ENCODE assay signal across 8 mouse cellular contexts in the genomic region with DNA sequence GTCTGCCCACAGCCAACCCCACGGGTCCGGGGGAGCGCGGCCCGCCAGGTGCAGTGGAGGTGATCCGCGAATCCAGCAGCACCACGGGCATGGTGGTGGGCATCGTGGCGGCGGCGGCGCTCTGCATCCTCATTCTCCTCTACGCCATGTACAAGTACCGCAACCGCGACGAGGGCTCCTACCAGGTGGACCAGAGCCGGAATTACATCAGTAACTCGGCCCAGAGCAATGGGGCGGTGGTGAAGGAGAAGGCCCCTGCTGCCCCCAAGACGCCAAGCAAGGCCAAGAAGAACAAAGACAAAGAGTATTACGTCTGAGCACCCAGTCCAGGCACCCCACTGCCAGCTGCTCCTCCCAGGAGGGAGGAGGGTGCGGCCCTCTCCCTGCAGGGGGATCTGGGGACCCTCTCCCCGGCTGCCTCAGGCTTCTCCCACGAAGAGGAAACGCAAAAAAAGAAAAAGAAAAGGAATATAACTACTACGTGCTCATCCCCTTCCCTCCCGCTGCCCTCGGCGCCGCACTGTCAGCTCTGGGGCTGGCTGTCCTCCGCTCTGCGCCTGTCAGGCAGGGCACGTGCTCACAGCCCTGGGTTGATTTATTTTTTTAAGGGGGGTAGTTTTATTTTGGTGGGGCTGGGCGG. TPM values are rescaled to one million over a fixed set of nuclear protein-coding genes. Genes with fewer than 3 reads are reported as not detected.
DNase-seq lines count a peak whose midpoint lies in the region; ATAC-seq and TF ChIP-seq lines count a peak whose summit lies in the region.

No protein-coding gene starts in this region.

- DNase-seq in embryonic facial prominence, embryonic 14.5 days (ENCODE audit: low spot score) = no peak
- DNase-seq in liver, embryonic 14.5 days (ENCODE audit: low read depth in 3 of 3, low spot score in 3 of 3) = no peak
- DNase-seq in cerebellum, adult 9-11 months = no peak
- DNase-seq in thymus, adult 2 months = no peak

- H3K9me3 ChIP-seq in megakaryocyte, embryonic 14.5 days = no peaks in the 10 kb centered on the region
- H3K9me3 ChIP-seq in embryonic facial prominence, embryonic 14.5 days (ENCODE audit: control insufficient read depth, low read length) = no peaks in the 10 kb centered on the region
- H3K9me3 ChIP-seq in hindbrain, embryonic 13.5 days = no peaks in the 10 kb centered on the region
- H3K9me3 ChIP-seq in liver, embryonic 14.5 days (ENCODE audit: control insufficient read depth, low read length) = no peaks in the 10 kb centered on the region

- TF ChIP-seq POLR2A in olfactory bulb, adult 2 months (IDR thresholded peaks at IDR 0.05; ENCODE audit: insufficient read depth, low read depth, low read length) = no peak
- no peak for TF ChIP-seq POLR2A in thymus, adult 2 months (IDR thresholded peaks at IDR 0.05; ENCODE audit: control insufficient read depth, extremely low read depth, insufficient read depth, low read length, poor library complexity)

- H3K27ac ChIP-seq in embryonic facial prominence, embryonic 14.5 days (replicated peaks; ENCODE audit: low read depth, low read length) = no peak overlapping the region
- peak overlapping the region; percentile 88 for H3K27ac ChIP-seq in hindbrain, embryonic 13.5 days
- no peak overlapping the region for H3K27ac ChIP-seq in liver, embryonic 14.5 days
- peak overlapping the region; percentile 82 for H3K27ac ChIP-seq in olfactory bulb, adult 2 months (ENCODE audit: insufficient read depth, low read depth, low read length)
- H3K27ac ChIP-seq in thymus, adult 2 months (ENCODE audit: control insufficient read depth, insufficient read depth, low read length) = no peak overlapping the region

- peaks cover 19% of the 10 kb centered on the region for H3K4me1 ChIP-seq in megakaryocyte, embryonic 14.5 days
- H3K4me1 ChIP-seq in embryonic facial prominence, embryonic 14.5 days (ENCODE audit: control insufficient read depth, insufficient read depth, low read length) = peaks cover 8% of the 10 kb centered on the region; the same call in 1 of the 2 replicates
- peaks cover 73% of the 10 kb centered on the region for H3K4me1 ChIP-seq in hindbrain, embryonic 13.5 days (replicated peaks)
- 0 out of 4 replicates have a peak, but pooled peaks cover 0 to 1% of the 10 kb centered on the region in 2 experiments for H3K4me1 ChIP-seq in liver, embryonic 14.5 days (replicated peaks; ENCODE audit: control insufficient read depth in 2 of 2, insufficient read depth in 2 of 2, low read length in 1 of 2)
- H3K4me1 ChIP-seq in olfactory bulb, adult 2 months (ENCODE audit: control insufficient read depth, insufficient read depth, low read length) = peaks cover 78% of the 10 kb centered on the region
- peaks cover 3% of the 10 kb centered on the region; the same call in 1 of the 2 replicates for H3K4me1 ChIP-seq in thymus, adult 2 months (replicated peaks; ENCODE audit: control insufficient read depth, insufficient read depth, low read length)

- H3K36me3 ChIP-seq in megakaryocyte, embryonic 14.5 days (replicated peaks; ENCODE audit: low read length) = no peaks in the 10 kb centered on the region
- H3K36me3 ChIP-seq in embryonic facial prominence, embryonic 14.5 days (ENCODE audit: control insufficient read depth, insufficient read depth, low read length) = no peaks in the 10 kb centered on the region
- H3K36me3 ChIP-seq in hindbrain, embryonic 13.5 days = peaks cover 15% of the 10 kb centered on the region
- no peaks in the 10 kb centered on the region for H3K36me3 ChIP-seq in liver, embryonic 14.5 days (replicated peaks; ENCODE audit: control insufficient read depth, insufficient read depth, low read depth)
- H3K36me3 ChIP-seq in thymus, adult 2 months (ENCODE audit: control insufficient read depth, insufficient read depth, low read length) = no peaks in the 10 kb centered on the region

- whole genome bisulfite sequencing in embryonic facial prominence, embryonic 14.5 days = 2% methylated on average over 32 of the region's 36 CpGs
- WGBS in hindbrain, embryonic 13.5 days = 1% methylated on average over 25 of the region's 36 CpGs
- WGBS in liver, embryonic 14.5 days (ENCODE audit: insufficient replicate concordance) = 2% methylated on average over 35 of the region's 36 CpGs
- 12% methylated on average over 36 of the region's 36 CpGs for WGBS in olfactory bulb, adult 2 months
- 2% methylated on average over 36 of the region's 36 CpGs for WGBS in thymus, adult 2 months

- H3K4me2 ChIP-seq in embryonic facial prominence, embryonic 14.5 days (ENCODE audit: low read depth, low read length) = peak overlapping the region; percentile 87
- H3K4me2 ChIP-seq in hindbrain, embryonic 13.5 days = peak overlapping the region; percentile 64
- H3K4me2 ChIP-seq in liver, embryonic 14.5 days (ENCODE audit: low read depth) = peak overlapping the region; percentile 45

- peaks cover 96% of the 10 kb centered on the region for H3K27me3 ChIP-seq in megakaryocyte, embryonic 14.5 days (replicated peaks)
- peaks cover 49% of the 10 kb centered on the region for H3K27me3 ChIP-seq in embryonic facial prominence, embryonic 14.5 days (replicated peaks; ENCODE audit: control insufficient read depth, insufficient read depth, low read length)
- H3K27me3 ChIP-seq in hindbrain, embryonic 13.5 days = no peaks in the 10 kb centered on the region
- peaks cover 45% of the 10 kb centered on the region for H3K27me3 ChIP-seq in liver, embryonic 14.5 days (ENCODE audit: control insufficient read depth, insufficient read depth, low read length)
- H3K27me3 ChIP-seq in thymus, adult 2 months (ENCODE audit: control insufficient read depth, insufficient read depth, low read length) = peaks cover 12% of the 10 kb centered on the region

- no peak for ATAC-seq in megakaryocyte, adult 5-6 weeks (ENCODE audit: poor library complexity, severe bottlenecking)
- ATAC-seq in embryonic facial prominence, embryonic 14.5 days (ENCODE audit: low read depth) = no peak
- peak; percentile 23; the same call in 1 of the 2 replicates for ATAC-seq in hindbrain, embryonic 13.5 days (ENCODE audit: low FRiP score)
- no peak for ATAC-seq in liver, embryonic 14.5 days (ENCODE audit: insufficient read depth)

- TF ChIP-seq EP300 in liver, embryonic 14.5 days (IDR thresholded peaks at IDR 0.05; ENCODE audit: low read depth) = no peak

- peak overlapping the region; percentile 60 for H3K9ac ChIP-seq in embryonic facial prominence, embryonic 14.5 days (ENCODE audit: low read depth, low read length)
- peak overlapping the region; percentile 76 for H3K9ac ChIP-seq in hindbrain, embryonic 13.5 days
- H3K9ac ChIP-seq in liver, embryonic 14.5 days (replicated peaks) = no peak overlapping the region

- peak overlapping the region; percentile 81 for H3K4me3 ChIP-seq in megakaryocyte, embryonic 14.5 days (replicated peaks)
- peak overlapping the region; percentile 45 for H3K4me3 ChIP-seq in embryonic facial prominence, embryonic 14.5 days (ENCODE audit: low read depth, low read length)
- H3K4me3 ChIP-seq in hindbrain, embryonic 13.5 days = peak overlapping the region; percentile 39
- 0 out of 4 replicates have a peak overlapping the region, but pooled peaks of 1 of the 2 experiments have one; percentile 23 for H3K4me3 ChIP-seq in liver, embryonic 14.5 days (ENCODE audit: insufficient read depth in 1 of 2, low read depth in 2 of 2, low read length in 2 of 2)
- H3K4me3 ChIP-seq in olfactory bulb, adult 2 months (ENCODE audit: insufficient read depth, low read depth, low read length) = peak overlapping the region; percentile 29
- H3K4me3 ChIP-seq in thymus, adult 2 months (ENCODE audit: control insufficient read depth, insufficient read depth, low read length) = no peak overlapping the region

- no peak for TF ChIP-seq CTCF in liver, embryonic 14.5 days (IDR thresholded peaks at IDR 0.05; ENCODE audit: low read depth)
- no peak for TF ChIP-seq CTCF in olfactory bulb, adult 2 months (IDR thresholded peaks at IDR 0.05; ENCODE audit: insufficient read depth, low read depth, low read length)
- no peak for TF ChIP-seq CTCF in thymus, adult 2 months (IDR thresholded peaks at IDR 0.05; ENCODE audit: borderline replicate concordance, control insufficient read depth, extremely low read depth, insufficient read depth, low read length, poor library complexity)

RNA-seq across cellular contexts. Expression of a gene that starts 10.9 kb away (rescaled TPM):
- not detected in 2 replicates for polyA plus RNA-seq in megakaryocyte, embryonic 14.5 days (2012; ENCODE audit: insufficient read depth, low replicate concordance)
- not detected in 2 replicates for total RNA-seq in megakaryocyte, adult 5-6 weeks (2015)
- total RNA-seq in megakaryocyte, adult 5-6 weeks (2017) = not detected in 2 replicates
- not detected in 2 replicates for polyA plus RNA-seq in embryonic facial prominence, embryonic 14.5 days (2014; fragmentation: Nextera tagmentation; extraction: Ambion mirVana)
- 0.10 and 0.23 TPM in 2 replicates for polyA plus RNA-seq in hindbrain, embryonic 13.5 days (2015; fragmentation: Nextera tagmentation; extraction: Ambion mirVana)
- polyA plus RNA-seq in liver, embryonic 14.5 days (2012; rRNA removed) = not detected in 2 replicates
- polyA plus RNA-seq in liver, embryonic 14.5 days (2014; fragmentation: Nextera tagmentation; extraction: Ambion mirVana) = not detected in 2 replicates
- polyA plus RNA-seq in olfactory bulb, adult 2 months (2012; ENCODE audit: insufficient read depth, insufficient read length, low replicate concordance, missing spikeins) = not detected in 2 replicates
- 0.19 and 0.74 TPM in 2 replicates for polyA plus RNA-seq in thymus, adult 2 months (2012; rRNA removed)

Comparison
In these comparisons a context has a peak if more than half of its experiments do, and no peak if none do; other contexts are left out.
1. H3K27ac ChIP-seq: peak in hindbrain, embryonic 13.5 days (single experiment) and olfactory bulb, adult 2 months (single experiment); none in embryonic facial prominence, embryonic 14.5 days (single experiment), liver, embryonic 14.5 days (single experiment) and thymus, adult 2 months (single experiment).
2. Peak in every context shown above with its lines, with median percentiles within 50 percentile points of each other: H3K4me2 ChIP-seq.